Mouse (Mus musculus) cerebellum, adult 2 months (tissue): ENCODE measurements at regions not wholly inside any gene's neighbourhood (a gene's known extent, or its start where the extent isn't known, plus 50 kb on each side); places are given as distances from the start of the nearest gene placed in this dataset.

Source experiments
- DNase-seq, 2 experiments: peaks; one replicate each; pipeline ENCODE4 v3.0.0; 2021
- H3K27ac ChIP-seq: fragments of 200-500 bp; 2 replicates; pipeline ENCODE4 v1.5.1; 2012; ENCODE audit warnings: low read length, control low read depth, inconsistent platforms; ENCODE audit not compliant: insufficient read depth
- H3K27me3 ChIP-seq: fragments of 200-500 bp; 2 replicates; pipeline ENCODE4 v1.6.1; 2012; ENCODE audit warnings: inconsistent platforms, mild to moderate bottlenecking, low read length, moderate library complexity; ENCODE audit not compliant: control insufficient read depth, insufficient read depth
- H3K4me1 ChIP-seq: fragments of 200-500 bp; 2 replicates; pipeline ENCODE4 v1.6.1; 2011; ENCODE audit warnings: low read length; ENCODE audit not compliant: control insufficient read depth, insufficient read depth
- H3K4me3 ChIP-seq: fragments of 200-500 bp; replicated peaks from 2 replicates; pipeline ENCODE3; 2011; ENCODE audit warnings: mild to moderate bottlenecking, low read depth, low read length, control low read depth; ENCODE audit not compliant: insufficient read depth
- CTCF ChIP-seq: fragments of 200-500 bp; IDR thresholded peaks from 2 replicates; pipeline ENCODE4 v1.5.1; 2011; ENCODE audit warnings: low read depth, mild to moderate bottlenecking, control low read depth, low read length, moderate library complexity, borderline replicate concordance; ENCODE audit not compliant: insufficient read depth
- POLR2A ChIP-seq: fragments of 200-500 bp; IDR thresholded peaks from 2 replicates; pipeline ENCODE4 v1.6.1; 2011; ENCODE audit warnings: low read length, control low read depth, borderline replicate concordance; ENCODE audit not compliant: insufficient read depth
- WGBS: fragments of 180-500 bp; shearing (Covaris S2); methylation state at CpG from one replicate; pipeline ENCODE4 v1.1.7; 2018; 5-methylcytosine and 5-hydroxymethylcytosine counted together

GRCm38 (mm10) chr1:14631994-14632393, 1461.1 kb downstream of the 4930444P10Rik start:
- no peak overlapping the region for H3K4me3 ChIP-seq
- H3K27me3 ChIP-seq = no peaks in the 10 kb centered on the region
- TF ChIP-seq CTCF (no peak), POLR2A (no peak)
- DNase-seq = no peak
- no peaks in the 10 kb centered on the region for H3K4me1 ChIP-seq
- no peak overlapping the region for H3K27ac ChIP-seq
- WGBS = 43% methylated on average over 4 of the region's 4 CpGs

- 37% methylated on average over 6 of the region's 6 CpGs for WGBS
- Histone ChIP-seq H3K27me3 (no peaks in the 10 kb centered on the region), H3K27ac (no peak overlapping the region), H3K4me3 (no peak overlapping the region), H3K4me1 (no peaks in the 10 kb centered on the region)
- TF ChIP-seq POLR2A (no peak), CTCF (no peak)
- DNase-seq = no peak
Observed at GRCm38 (mm10) chr1:14627204-14627603, 1465.9 kb downstream of the 4930444P10Rik start.

- no peak overlapping the region for H3K4me3 ChIP-seq
- TF ChIP-seq CTCF = no peak
- no peak for TF ChIP-seq POLR2A
- H3K4me1 ChIP-seq = no peaks in the 10 kb centered on the region
- DNase-seq = no peak
- H3K27me3 ChIP-seq = no peaks in the 10 kb centered on the region
- WGBS = 60% methylated on average over 4 of the region's 4 CpGs
- H3K27ac ChIP-seq = no peak overlapping the region
Observed at GRCm38 (mm10) chr1:14626685-14627084, 1466.4 kb downstream of the 4930444P10Rik start.

DNA sequence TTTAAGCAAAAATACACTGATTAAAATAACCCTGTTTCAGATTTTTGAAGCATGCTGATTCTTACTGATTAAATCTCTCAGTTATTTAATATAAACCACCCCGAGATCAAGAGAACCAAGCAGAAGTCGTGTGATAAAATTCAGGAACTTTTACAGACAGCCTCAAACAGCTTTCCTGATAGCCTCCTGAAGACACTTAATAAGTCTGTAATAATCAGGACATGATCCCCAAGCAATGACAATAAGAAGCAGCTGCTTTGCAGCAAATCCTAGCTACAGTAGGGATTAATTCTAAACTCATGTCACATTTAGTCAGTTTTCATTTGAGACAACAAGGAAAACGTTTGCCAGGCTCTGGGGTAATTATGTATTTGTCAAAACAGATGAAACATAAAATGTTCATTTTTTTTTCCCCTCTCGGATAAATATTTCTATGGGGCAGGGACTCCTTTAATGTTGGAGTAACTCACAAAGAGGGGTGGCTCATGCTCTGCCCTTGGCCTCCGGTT, 1472.1 kb downstream of the 4930444P10Rik start:
- Histone ChIP-seq H3K4me1 (no peaks in the 10 kb centered on the region), H3K4me3 (no peak overlapping the region), H3K27ac (no peak overlapping the region), H3K27me3 (no peaks in the 10 kb centered on the region)
- TF ChIP-seq POLR2A (no peak), CTCF (no peak)
- no peak for DNase-seq
- 48% methylated on average over 5 of the region's 5 CpGs for WGBS

DNA sequence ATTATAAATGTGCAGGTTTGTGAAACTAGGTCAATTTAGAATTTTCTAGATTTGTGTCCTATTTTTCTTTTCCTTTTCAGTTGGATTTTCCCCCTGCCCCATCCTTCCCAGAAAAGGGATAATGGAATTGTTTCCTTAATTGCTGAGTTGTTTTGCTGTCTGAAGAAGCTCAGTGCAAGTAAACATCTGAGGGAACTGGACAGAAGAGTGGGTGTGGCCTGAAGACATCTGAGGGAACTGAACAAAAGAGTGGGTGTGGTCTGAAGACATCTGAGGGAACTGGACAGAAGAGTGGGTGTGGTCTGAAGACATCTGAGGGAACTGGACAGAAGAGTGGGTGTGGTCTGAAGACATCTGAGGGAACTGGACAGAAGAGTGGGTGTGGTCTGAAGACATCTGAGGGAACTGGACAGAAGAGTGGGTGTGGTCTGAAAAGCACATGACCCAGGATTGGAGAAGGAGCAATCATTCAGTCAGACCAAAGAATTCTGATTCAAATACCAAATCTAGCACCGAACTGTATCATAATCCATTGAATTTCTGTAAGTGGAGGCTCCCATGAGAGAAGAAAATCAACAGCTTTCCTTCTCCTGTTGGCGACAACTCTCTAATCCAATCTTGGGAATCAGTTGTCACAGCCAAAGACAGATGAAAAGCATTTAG, 1479.8 kb downstream of the 4930444P10Rik start:
- Histone ChIP-seq H3K4me3 (no peak overlapping the region), H3K27ac (no peak overlapping the region), H3K4me1 (no peaks in the 10 kb centered on the region), H3K27me3 (no peaks in the 10 kb centered on the region)
- TF ChIP-seq POLR2A (no peak), CTCF (no peak)
- DNase-seq = no peak
- WGBS = 86% methylated on average over 2 of the region's 2 CpGs

DNA sequence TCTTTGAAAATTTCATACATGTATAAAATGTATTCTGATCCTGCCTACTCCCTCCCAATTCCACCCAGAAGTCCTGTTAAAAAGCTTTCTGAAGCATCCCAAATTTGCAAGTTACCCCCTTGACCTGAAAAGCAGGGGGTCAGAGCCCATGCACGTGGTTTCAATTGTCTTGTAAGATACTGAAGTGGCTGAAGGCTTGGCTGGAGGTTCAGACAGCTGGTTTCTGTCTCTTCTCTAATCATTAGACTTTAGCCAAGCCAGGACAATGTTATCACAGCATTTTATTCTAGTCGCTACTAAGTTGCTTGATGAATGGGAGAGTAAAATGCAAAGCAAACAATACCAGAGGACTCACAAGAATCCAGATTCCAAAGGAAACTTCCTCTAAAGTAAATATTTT, 1484.1 kb downstream of the 4930444P10Rik start:
- TF ChIP-seq CTCF (no peak), POLR2A (no peak)
- WGBS = 20% methylated on average over 2 of the region's 2 CpGs
- DNase-seq = no peak

DNA sequence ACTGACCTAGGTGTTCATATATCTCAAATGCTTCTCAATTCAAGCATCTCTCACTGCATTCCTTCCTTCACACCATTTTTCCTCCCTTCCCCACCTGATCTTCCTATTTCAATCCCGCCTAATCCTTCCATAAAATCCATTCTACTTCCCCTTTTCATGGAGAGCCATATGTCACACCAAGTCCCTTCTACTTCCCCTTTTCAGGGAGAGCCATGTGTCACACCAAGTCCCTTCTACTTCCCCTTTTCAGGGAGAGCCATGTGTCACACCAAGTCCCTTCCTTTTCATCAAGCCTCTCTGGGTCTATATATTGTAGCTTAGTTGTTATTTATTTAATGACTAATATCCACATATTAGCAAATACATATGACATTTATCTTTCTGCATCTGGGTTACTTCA, 1497.2 kb downstream of the 4930444P10Rik start:
- Histone ChIP-seq H3K4me3 (no peak overlapping the region), H3K27ac (no peak overlapping the region), H3K27me3 (no peaks in the 10 kb centered on the region), H3K4me1 (no peaks in the 10 kb centered on the region)
- TF ChIP-seq POLR2A = no peak
- TF ChIP-seq CTCF = no peak
- 67% methylated on average over 1 of the region's 1 CpGs for WGBS
- DNase-seq = no peak

More for the DNA sequence above, 1484.1 kb downstream of the 4930444P10Rik start:
- no peaks in the 10 kb centered on the region for H3K4me1 ChIP-seq
- no peak overlapping the region for H3K27ac ChIP-seq
- no peaks in the 10 kb centered on the region for H3K27me3 ChIP-seq
- no peak overlapping the region for H3K4me3 ChIP-seq

DNA sequence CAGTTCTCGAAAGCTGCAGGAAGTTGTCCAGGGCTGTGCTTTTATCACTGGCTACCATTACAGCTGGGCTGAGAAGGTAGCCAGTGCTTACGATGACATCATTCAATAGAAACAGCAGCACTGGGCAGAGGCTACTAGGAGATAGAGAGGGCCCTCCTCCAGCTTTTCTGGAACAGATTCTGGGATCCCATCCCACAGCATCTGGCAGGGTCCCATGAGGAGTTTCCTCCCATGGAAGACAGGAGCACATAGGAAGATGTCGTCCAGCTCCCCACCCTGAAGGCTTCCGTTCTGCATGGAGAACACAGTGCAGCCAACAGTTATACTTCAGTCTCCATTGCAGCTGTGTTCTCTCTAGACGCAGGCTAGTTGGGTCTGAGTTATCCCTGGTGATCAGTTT, 1503.2 kb downstream of the 4930444P10Rik start:
- 54% methylated on average over 5 of the region's 5 CpGs for WGBS
- H3K27me3 ChIP-seq = no peaks in the 10 kb centered on the region
- TF ChIP-seq CTCF (no peak), POLR2A (no peak)
- no peaks in the 10 kb centered on the region for H3K4me1 ChIP-seq
- no peak overlapping the region for H3K4me3 ChIP-seq
- H3K27ac ChIP-seq = no peak overlapping the region
- DNase-seq = no peak
